Mouse (Mus musculus) central nervous system, embryonic 11.5 days (tissue): ENCODE results near the gene Olfr615. TPM values are rescaled to one million over a fixed set of nuclear protein-coding genes. Genes with fewer than 3 reads are reported as not detected.

Experiments
- polyA plus RNA-seq: library from polyadenylated mRNA; depleted of rRNA; stranded (reverse); fragments of >200 nt; gene quantifications from 2 replicates; pipeline ENCODE4 v1.2.3, GENCODE M21; 2012; rRNA removed

The Olfr615 gene
- not detected in 2 replicates for polyA plus RNA-seq

DNA sequence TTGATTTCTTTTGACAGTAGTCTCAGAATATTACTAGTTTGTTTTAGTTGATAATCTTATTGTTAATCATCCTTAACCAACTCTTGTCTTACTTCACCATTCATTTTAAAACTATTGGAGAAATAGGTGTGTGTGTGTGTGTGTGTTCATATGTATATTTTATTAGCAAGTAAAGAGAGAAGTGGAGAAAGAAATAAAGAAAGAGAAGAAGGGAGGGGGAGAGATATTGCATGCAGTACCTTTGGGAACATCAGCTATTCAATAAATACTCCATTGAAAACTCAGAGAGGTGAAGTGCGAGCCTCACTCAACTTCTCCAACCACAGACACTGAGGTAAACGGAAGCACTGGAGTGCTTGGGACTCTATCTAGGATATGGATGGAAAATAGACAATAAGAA, at the start of gene Olfr615:
Gene Olfr615, plus strand, starts transcription at position 301 of the 400 bp plus-strand sequence.

DNA sequence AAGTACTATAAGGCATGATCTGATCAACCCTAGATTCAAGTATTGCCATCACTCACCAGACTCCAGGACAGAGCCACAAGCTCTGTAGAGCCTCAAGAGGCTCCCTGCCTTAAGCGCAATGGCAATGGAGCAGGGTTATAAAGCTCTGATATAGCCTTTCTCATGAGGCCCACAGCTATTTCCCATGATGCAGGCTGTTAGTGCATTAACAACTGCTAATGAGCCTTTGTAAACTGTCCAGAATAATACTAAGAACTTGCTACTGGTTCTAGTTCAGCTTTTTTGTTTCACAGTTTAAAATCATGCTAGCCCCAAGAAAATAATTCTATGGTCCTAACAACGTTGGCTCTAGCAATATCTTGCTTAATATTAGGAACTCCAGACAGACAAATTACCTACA, 43.9 kb upstream of the Olfr615 start, which contains the start of gene Olfr610:
Gene Olfr610, minus strand, starts transcription at position 101 of the 400 bp plus-strand sequence.

DNA sequence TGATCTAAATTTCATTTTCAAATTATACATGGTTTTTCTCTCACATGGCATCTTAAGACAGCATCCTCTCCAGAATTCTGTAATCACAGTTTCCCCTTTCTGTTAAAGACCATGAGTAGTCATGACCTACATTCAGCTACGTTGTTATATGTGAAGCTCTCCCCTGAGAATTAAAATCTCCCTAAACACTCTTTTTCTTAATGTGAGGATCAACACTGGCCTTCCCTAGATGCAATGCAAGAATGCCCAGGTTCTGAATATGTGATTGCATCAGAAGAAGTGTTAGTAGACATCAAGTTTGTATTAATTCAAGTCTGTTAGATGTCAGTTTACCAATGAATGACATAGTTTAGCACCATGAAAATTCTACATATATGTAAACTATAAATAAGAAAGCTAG, 35.1 kb upstream of the Olfr615 start, which contains the start of gene Olfr611:
Gene Olfr611, minus strand, starts transcription at position 101 of the 400 bp plus-strand sequence.

DNA sequence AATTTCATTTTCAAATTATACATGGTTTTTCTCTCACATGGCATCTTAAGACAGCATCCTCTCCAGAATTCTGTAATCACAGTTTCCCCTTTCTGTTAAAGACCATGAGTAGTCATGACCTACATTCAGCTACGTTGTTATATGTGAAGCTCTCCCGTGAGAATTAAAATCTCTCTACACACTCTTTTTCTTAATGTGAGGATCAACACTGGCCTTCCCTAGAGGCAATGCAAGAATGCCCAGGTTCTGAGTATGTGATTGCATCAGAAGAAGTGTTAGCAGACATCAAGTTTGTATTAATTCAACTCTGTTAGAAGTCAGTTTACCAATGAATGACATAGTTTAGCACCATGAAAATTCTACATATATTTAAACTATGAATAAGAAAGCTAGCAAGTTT, 13.3 kb upstream of the Olfr615 start, which contains the start of gene Olfr612:
Gene Olfr612, minus strand, starts transcription at position 101 of the 400 bp plus-strand sequence.

DNA sequence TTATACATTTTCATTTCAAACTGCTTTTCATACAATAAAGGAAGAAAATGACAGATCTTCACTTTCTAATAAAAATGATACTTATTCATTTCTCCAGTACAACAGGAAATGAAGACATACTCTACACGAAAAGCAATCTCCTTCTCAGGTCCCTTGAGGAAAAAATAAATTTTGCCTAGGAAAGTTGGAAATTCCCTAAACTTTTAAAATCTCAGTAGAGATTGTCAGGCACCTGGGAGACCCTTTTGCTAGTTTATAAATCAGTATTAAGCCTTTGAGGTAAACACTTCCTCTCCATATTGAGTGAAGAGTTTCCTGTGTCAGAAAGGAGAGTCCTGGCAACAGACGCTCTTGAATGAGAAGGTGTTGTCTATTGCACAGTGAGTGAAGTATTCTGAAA, 8.1 kb upstream of the Olfr615 start, which contains the start of gene Olfr613:
Gene Olfr613, plus strand, starts transcription at position 301 of the 400 bp plus-strand sequence.

DNA sequence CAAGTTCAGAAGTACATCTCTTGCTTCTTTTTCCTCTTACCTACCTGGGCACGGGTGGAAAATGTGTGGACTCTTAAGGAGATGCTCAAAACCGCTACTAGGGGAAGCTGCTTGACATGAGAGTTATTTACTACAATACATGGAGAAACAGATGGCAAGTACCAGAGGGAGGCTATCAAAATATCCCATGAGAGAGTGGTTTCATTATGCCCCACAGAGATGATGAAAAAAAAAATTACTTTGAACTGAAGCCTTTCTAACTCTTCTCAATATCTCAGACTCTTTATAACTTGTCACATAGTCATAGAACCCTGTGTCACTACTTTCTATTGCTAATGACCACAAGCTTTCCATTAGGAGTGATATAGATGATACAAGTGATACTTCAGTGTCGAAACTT, 13.2 kb downstream of the Olfr615 start, which contains the start of gene Olfr616:
Gene Olfr616, minus strand, starts transcription at position 101 of the 400 bp plus-strand sequence.

DNA sequence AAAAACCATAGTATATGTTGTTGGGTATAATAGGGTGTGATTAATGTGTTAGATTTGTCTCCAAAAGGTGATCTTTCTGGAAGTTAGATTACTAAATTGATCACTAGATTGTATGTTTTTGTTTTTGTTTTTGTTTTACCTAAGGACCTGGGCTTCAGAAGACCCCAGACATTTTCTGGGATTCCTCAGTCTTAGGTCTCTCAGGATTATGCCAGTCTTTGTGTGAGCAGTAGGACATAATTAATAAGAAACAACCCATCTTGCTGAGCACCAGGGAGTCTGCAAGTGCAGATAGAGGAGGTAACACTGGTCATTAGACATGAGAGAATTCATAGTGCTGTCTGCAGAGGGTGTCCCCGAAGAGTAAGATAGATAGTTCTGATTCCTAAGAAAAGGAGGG, 16.9 kb downstream of the Olfr615 start, which contains the start of gene Olfr617:
Gene Olfr617, plus strand, starts transcription at position 301 of the 400 bp plus-strand sequence.

DNA sequence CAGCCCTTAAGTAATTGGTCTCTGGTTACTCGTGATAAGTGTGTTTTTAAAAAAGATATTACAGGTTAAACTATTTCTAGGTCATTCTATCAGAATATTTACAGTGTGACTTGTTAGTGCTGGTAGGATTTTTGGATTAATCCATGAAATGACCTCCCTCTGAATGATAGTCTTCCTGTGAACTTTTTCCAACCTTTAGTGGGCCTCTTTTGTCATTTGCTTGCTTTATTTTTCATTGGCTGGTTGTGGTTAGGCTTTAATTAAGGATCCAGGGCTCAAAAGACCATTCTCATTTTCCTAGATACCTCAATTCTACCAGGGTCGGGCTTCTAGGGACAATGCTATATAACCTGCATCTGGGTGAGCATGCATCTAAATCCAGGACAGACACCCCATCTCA, 33.9 kb downstream of the Olfr615 start, which contains the start of gene Olfr618:
Gene Olfr618, plus strand, starts transcription at position 301 of the 400 bp plus-strand sequence.

DNA sequence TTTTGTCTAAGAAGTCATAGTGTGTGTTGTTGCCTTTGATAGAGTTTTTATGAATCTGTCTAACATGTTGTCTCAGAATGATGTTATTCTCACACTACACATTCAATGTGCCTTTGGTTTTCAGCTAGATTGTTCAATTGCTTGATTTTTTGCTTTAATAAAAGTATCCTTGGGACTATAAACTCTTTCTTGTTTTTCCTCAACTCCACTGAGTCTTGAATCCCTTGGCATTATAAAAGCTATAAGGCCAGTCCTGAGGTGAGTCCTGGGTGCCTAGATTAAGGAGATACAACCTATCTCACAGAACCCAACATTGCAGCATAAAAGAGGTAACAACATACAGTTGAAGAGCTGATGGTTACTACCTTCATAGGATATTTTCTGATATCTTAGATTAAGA, 44.4 kb downstream of the Olfr615 start, which contains the start of gene Olfr619:
Gene Olfr619, plus strand, starts transcription at position 301 of the 400 bp plus-strand sequence.

DNA sequence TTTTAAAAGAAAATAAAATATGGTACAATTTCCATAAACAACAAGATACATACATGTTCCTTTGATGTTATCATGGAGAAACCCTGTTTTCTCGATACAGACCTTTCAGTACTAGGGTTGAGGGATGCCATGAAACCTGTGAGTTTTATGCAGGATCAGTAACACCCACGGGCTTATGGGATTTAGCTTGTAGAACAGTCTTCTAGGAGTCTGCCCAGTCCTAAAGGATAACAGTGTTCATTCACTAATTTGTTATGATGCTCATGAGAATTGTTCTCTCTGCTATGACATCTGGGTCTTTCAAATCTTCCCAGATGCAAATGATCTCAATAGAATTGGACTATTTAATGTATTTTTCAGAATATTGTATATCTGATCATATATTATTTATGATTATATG, 56.6 kb downstream of the Olfr615 start, which contains the start of gene Olfr620:
Gene Olfr620, minus strand, starts transcription at position 101 of the 400 bp plus-strand sequence.

Other genes starting within 250 kb of the Olfr615 start
- not detected in 2 replicates for gene Olfr597, start 239.8 kb upstream of the Olfr615 start, polyA plus RNA-seq
- gene Olfr598, start 232.5 kb upstream of the Olfr615 start, polyA plus RNA-seq: not detected in 2 replicates
- not detected in 2 replicates for gene Olfr599, start 220.2 kb upstream of the Olfr615 start, polyA plus RNA-seq
- not detected in 2 replicates for gene Olfr600, start 206.4 kb upstream of the Olfr615 start, polyA plus RNA-seq
- gene Olfr601, start 193.4 kb upstream of the Olfr615 start, polyA plus RNA-seq: not detected in 2 replicates
- gene Olfr603, start 169.9 kb upstream of the Olfr615 start, polyA plus RNA-seq: not detected in 2 replicates
- not detected in 2 replicates for gene Usp17lc, start 141.0 kb upstream of the Olfr615 start, polyA plus RNA-seq
- not detected in 2 replicates for gene Olfr605, start 110.6 kb upstream of the Olfr615 start, polyA plus RNA-seq
- gene Olfr606, start 107.0 kb upstream of the Olfr615 start, polyA plus RNA-seq: not detected in 2 replicates
- not detected in 2 replicates for gene Olfr607, start 91.9 kb upstream of the Olfr615 start, polyA plus RNA-seq
- gene Olfr608, start 86.2 kb upstream of the Olfr615 start, polyA plus RNA-seq: not detected in 2 replicates
- gene Olfr609, start 58.0 kb upstream of the Olfr615 start, polyA plus RNA-seq: not detected in 2 replicates
- gene Olfr610, start 44.0 kb upstream of the Olfr615 start, polyA plus RNA-seq: not detected in 2 replicates
- not detected in 2 replicates for gene Olfr611, start 35.2 kb upstream of the Olfr615 start, polyA plus RNA-seq
- not detected in 2 replicates for gene Olfr612, start 13.4 kb upstream of the Olfr615 start, polyA plus RNA-seq
- not detected in 2 replicates for gene Olfr613, start 8.0 kb upstream of the Olfr615 start, polyA plus RNA-seq
- not detected in 2 replicates for gene Olfr616, start 13.1 kb downstream of the Olfr615 start, polyA plus RNA-seq
- gene Olfr617, start 17.0 kb downstream of the Olfr615 start, polyA plus RNA-seq: not detected in 2 replicates
- 0.02 TPM in 2 replicates for gene Olfr618, start 34.0 kb downstream of the Olfr615 start, polyA plus RNA-seq
- not detected in 2 replicates for gene Olfr619, start 44.5 kb downstream of the Olfr615 start, polyA plus RNA-seq
- gene Olfr620, start 56.5 kb downstream of the Olfr615 start, polyA plus RNA-seq: not detected in 2 replicates
- not detected in 2 replicates for gene Olfr622, start 86.6 kb downstream of the Olfr615 start, polyA plus RNA-seq
- gene Olfr623, start 107.6 kb downstream of the Olfr615 start, polyA plus RNA-seq: not detected in 2 replicates
- gene Olfr624, start 115.1 kb downstream of the Olfr615 start, polyA plus RNA-seq: 0.04 TPM in 2 replicates
- gene Olfr625-ps1, start 126.6 kb downstream of the Olfr615 start, polyA plus RNA-seq: not detected in 2 replicates
- not detected in 2 replicates for gene Olfr243, start 158.6 kb downstream of the Olfr615 start, polyA plus RNA-seq
- gene Olfr628, start 174.3 kb downstream of the Olfr615 start, polyA plus RNA-seq: not detected in 2 replicates
- not detected in 2 replicates for gene Olfr629, start 188.9 kb downstream of the Olfr615 start, polyA plus RNA-seq
- gene Olfr630, start 201.3 kb downstream of the Olfr615 start, polyA plus RNA-seq: not detected in 2 replicates
- not detected in 2 replicates for gene Olfr69, start 215.5 kb downstream of the Olfr615 start, polyA plus RNA-seq
- not detected in 2 replicates for gene Olfr68, start 223.6 kb downstream of the Olfr615 start, polyA plus RNA-seq
- not detected in 2 replicates for gene Olfr67, start 235.7 kb downstream of the Olfr615 start, polyA plus RNA-seq